Mouse (Mus musculus) embryonic stem cell, embryonic (primary cell): ENCODE results near the gene Cd3d.

ENCODE experiments used
- CTCF ChIA-PET, 4 experiments: fragments of 300-600 bp in 2 of 4; fragments of 350-600 bp in 2 of 4; sonication (Branson Sonifier 250); formaldehyde crosslinking; loops; one replicate each; lab custom pipeline; 2022; ENCODE audit warnings: inconsistent platforms in 2 of 4; lab: Charles Lee
- POLR2A ChIA-PET, 4 experiments: fragments of 300-600 bp in 2 of 4; fragments of 350-600 bp in 2 of 4; sonication (Branson Sonifier 250); formaldehyde crosslinking; loops; one replicate each; lab custom pipeline; 2022; ENCODE audit warnings: antibody characterized with exemption in 4 of 4, inconsistent platforms in 1 of 4; lab: Charles Lee

Gene Cd3d

DNA sequence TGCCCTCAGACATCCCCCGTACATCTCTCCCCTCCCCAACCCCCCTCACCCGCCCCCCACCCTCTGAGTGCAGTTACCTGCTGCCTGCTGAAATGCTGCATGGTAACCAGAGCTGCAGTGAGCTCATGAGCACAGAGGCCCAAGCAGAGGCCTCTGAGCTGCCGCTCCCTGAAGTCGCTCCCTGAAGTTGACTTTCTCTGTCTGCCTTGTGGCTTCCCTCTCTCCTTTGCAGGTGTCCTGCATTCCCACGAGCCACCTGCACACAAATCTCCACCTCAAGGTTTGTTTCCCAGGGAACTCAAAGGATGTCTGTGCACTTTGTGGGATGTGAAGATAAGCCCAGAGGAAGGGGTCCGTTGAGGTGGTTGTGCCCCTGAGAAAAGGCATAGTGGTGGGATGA lies 29.7 kb downstream of the Cd3d start:
- POLR2A ChIA-PET: interaction anchor here in 1 of 4 experiments (0.6 kb wide), 1 partner anchor 42 kb away, joined by 3 read pairs; no protein-coding TSS in a partner anchor
- CTCF ChIA-PET: interaction anchor here in 2 of 4 experiments (0.6 to 1.0 kb wide), 2 partner anchors 12 to 108 kb away, joined by 4 to 10 read pairs; no protein-coding TSS in a partner anchor

DNA sequence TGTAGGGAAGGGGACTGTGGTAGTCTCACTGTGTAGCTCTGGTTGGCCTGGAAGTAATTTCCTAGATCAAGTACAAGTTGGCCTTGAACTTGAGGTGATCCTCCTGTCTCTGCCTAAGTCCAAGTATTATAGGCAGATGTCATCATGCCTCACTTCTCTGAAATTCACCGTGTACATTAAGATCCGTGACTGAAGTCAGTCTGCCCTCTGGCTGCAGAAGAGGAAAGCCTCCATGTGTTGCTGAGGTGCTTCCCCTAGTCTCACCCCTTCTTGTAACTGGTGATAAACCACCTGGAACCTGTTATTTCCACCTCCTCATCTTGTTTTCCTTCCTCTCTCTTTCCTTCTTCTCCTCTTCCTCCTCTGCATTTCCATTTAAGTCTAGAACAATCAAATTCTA lies 33.3 kb downstream of the Cd3d start:
- CTCF ChIA-PET: no interaction called here
- POLR2A ChIA-PET: interaction anchor here in 1 of 4 experiments (0.5 kb wide), 1 partner anchor 47 kb away, joined by 3 read pairs; no protein-coding TSS in a partner anchor

DNA sequence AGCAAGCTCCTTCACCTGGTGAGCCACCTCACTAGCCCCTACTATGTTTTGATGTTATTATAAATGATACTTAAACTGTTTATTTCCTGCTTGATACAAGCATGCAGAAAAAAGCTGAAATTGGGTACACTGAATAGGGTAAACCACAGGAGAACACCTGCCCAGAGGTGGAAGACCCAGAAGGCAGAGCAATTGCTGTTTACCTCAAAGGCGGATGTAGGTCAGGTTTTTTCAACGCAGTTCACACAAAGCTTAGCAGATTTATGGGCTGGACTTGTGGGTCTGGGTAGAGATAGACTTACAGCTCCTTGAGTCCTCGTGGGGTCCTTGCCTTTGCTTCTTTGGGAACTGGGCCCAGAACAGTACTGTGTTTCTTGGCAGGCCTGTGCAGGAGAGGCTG lies 34.3 kb downstream of the Cd3d start:
- CTCF ChIA-PET: interaction anchor here in 1 of 4 experiments (0.6 kb wide), 1 partner anchor 176 kb away, joined by 3 read pairs; no protein-coding TSS in a partner anchor
- POLR2A ChIA-PET: no interaction called here

DNA sequence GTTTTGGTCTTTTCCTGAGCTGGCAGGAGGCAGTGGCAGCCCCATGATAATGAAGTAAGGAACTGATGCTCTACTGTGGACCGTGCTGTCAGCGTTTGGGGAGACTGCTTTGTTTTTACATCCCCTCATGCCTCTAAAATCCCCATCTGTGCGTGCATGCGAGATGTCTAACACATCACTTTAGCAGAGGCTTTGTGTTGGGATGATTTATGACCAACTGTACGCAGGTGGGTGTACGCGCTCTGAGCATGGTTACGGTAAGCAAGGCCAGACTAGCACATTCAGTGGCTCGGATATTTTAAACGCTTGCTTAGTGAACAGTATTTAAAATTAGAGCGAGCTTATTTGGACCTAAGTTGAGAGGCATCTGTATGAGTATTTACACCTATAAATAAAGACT lies 36.4 kb downstream of the Cd3d start:
- POLR2A ChIA-PET: no interaction called here
- CTCF ChIA-PET: interaction anchor here in 1 of 4 experiments (0.6 kb wide), 1 partner anchor 51 kb away, joined by 3 read pairs; no protein-coding TSS in a partner anchor

DNA sequence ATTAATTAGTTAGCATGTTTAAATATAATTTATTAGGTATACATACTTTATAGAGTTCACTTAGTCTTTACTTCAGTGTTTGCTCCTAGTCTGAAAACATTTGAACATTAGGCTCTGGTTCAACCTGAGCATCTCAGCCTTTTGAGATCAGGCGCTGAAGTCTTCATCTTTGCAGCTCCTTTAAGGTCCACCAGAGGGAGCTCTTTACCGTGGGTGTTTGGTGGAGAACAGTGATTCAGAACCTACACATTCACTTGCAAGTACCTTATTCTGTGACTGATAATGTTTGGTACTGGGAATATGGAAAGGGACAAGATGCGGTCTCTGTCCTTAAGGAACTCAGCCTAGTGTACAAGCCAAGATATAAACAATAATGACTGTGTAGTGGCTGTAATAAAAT lies 41.2 kb downstream of the Cd3d start:
- POLR2A ChIA-PET: interaction anchor here in 2 of 4 experiments (0.9 to 1.8 kb wide), 5 partner anchors 15 to 174 kb away, joined by 3 to 6 read pairs (median 3); no protein-coding TSS in a partner anchor
- CTCF ChIA-PET: interaction anchor here (0.5 to 3.1 kb wide), 45 partner anchors 9 to 389 kb away, joined by 3 to 32 read pairs (median 4); partner anchors contain the start of genes Cd3g (in 1 of the 4), Mpzl2 (in 1 of the 4) and Scn4b (in 1 of the 4)

DNA sequence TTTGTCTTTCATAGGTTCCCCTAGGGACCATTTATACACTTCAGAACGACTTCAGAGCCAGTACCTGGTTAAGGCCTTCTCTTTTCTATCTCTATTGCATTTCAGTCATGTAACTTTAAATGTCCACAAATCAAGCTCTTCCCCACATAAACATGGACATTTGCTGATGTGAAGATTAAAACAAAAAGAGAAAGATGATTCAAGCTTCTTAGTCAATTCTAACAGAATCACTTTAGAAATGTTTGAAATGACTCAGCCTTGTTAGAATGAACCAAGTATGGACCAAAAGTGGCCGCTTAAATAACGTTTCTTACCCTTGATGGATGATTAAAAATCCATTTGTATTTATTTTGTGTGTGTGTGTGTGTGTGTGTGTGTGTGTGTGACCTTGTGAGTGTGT lies 42.1 kb downstream of the Cd3d start:
- POLR2A ChIA-PET: interaction anchor here in 1 of 4 experiments (0.7 to 1.8 kb wide), 4 partner anchors 14 to 173 kb away, joined by 3 to 6 read pairs (median 4); no protein-coding TSS in a partner anchor
- CTCF ChIA-PET: interaction anchor here in 3 of 4 experiments (0.6 to 3.1 kb wide), 9 partner anchors 12 to 408 kb away, joined by 3 to 30 read pairs (median 6); no protein-coding TSS in a partner anchor

DNA sequence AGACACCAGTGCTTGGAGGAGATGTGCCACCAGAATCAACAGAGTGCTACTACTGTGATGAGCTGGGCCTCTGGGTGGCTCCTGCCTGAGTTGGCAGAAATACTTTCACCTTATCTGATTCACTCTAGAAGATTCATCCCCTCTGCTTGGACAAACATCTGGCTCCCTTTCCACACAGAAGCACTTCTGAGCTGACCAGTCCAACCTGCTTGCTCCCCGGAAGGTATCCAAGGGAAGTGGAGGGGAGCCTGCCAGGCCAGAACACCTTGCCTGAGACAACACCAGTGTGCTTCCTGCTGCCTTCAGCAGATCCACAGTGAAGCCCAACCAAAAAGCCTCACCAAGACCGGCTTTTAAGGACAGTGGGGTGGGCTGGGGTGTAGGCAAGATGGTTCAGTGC lies 42.6 kb downstream of the Cd3d start:
- ChIA-PET POLR2A (interaction anchor here in 1 of 4 experiments (0.7 to 1.8 kb wide), 3 partner anchors 13 to 28 kb away, joined by 3 to 6 read pairs (median 4); no protein-coding TSS in a partner anchor), CTCF (interaction anchor here in 2 of 4 experiments (0.7 to 3.1 kb wide), 4 partner anchors 110 to 407 kb away, joined by 3 to 30 read pairs (median 9); no protein-coding TSS in a partner anchor)

DNA sequence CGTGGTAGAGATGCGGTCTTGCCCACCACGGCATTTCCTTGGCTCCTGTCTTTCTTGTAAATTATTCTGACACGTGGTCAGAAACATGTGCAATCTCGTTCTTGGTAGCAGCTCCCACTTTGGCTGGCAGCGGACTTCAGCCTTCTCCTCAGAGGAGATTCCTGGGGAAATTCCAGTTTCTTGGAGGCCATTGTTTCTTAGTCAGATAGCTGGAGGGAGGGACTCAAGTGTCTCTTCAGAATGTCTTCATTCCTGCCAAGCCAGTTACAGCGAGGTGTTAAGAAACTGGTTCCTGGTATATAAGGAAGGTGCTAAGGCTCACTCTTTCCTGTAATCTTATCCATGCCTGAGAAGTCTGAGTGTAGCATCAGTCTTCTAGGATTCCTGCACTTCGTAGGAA lies 45.8 kb downstream of the Cd3d start:
- CTCF ChIA-PET: no interaction called here
- POLR2A ChIA-PET: interaction anchor here in 1 of 4 experiments (1.5 kb wide), 1 partner anchor 14 kb away, joined by 3 read pairs; no protein-coding TSS in a partner anchor

DNA sequence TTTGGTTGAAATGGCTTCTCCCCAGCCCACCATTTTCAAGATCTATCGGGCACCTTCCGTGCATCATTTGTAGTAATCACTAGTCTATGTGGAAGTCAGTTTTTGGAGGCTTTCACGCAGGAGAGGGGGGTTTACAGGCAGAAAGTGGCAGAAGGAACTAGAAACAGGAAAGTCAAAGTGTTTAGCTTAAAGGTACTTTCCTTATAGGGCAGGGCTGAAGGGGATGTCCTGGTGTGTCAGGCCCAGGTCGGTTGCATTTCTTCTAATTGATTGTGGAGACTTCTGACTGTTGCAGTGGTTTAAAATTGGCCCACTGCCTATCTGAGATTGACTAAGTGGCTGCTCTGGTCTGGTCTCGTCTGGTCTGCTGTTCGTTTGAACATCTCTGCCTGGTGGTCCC lies 48.8 kb downstream of the Cd3d start:
- CTCF ChIA-PET: interaction anchor here in 1 of 4 experiments (0.6 kb wide), 1 partner anchor 92 kb away, joined by 3 read pairs; no protein-coding TSS in a partner anchor
- POLR2A ChIA-PET: interaction anchor here in 2 of 4 experiments (0.8 to 2.7 kb wide), 7 partner anchors 11 to 92 kb away, joined by 3 to 27 read pairs (median 4); partner anchors contain the start of gene Ube4a (in 1 of the 2)

DNA sequence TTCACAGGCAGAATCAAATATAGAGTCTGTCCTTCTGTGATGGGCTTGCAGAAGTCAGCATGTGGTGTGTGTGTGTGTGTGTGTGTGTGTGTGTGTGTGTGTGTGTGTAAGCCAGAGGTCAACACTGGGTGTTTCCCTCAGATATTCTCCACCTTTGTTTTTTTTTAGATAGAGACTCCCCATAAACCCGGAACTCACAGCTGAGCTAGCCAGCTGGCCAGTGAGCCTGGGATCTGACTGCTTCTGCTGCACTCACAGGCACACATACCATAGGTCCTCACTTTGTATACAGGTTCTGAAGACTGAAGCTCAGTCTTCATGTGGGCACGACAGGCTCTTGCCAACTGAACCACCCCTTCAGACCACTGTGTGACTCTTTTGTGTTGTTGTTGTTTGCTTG lies 50.7 kb downstream of the Cd3d start:
- ChIA-PET POLR2A (interaction anchor here in 1 of 4 experiments (0.6 kb wide), 1 partner anchor 23 kb away, joined by 4 read pairs; the partner anchor contains the start of gene Cd3e), CTCF (no interaction called here)

DNA sequence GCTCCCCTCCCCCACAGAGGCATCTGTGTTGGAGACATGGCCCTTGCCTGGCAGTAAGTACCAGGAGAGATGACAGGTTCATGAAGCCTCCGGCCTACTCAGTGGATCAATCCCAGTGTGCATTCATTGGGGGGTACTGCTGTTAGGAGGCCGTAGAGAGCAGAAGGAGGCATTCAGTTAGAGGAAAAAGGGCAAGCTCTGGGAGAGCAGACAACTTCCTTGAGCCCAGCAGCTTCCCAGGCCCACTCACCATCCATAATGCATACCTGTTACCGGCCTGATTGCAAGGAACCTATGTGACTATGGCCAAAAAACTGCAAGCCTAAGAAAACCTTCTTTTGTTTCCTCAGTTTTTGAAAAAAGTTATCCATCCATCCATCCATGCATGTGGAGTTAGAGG lies 52.9 kb downstream of the Cd3d start:
- ChIA-PET POLR2A (interaction anchor here in 1 of 4 experiments (0.5 kb wide), 1 partner anchor 21 kb away, joined by 3 read pairs; the partner anchor contains the start of gene Mpzl3), CTCF (interaction anchor here in 1 of 4 experiments (0.6 kb wide), 1 partner anchor 1685 kb away, joined by 3 read pairs; no protein-coding TSS in a partner anchor)
